Mouse (Mus musculus): ENCODE measurements around the gene Bsph2. TPM values are rescaled to one million over a fixed set of nuclear protein-coding genes. Genes with fewer than 3 reads are reported as not detected.

Gene Bsph2
- not detected for total RNA-seq (2021)
- long read RNA-seq, experiment 1, result 0 reads
- long read RNA-seq, experiment 2, result 0 reads

GRCm38 (mm10) chr7:13570967-13571366 lies at the start of gene Bsph2:
Bsph2 (minus strand) TSS chr7:13571067.
- intact Hi-C loops (cut with DNase I), result no loop called here
- no peak for DNase-seq (ENCODE audit: extremely low spot score in 1 of 2, low spot score in 2 of 2)
- no peak within 1 kb of the TSS for H3K27ac ChIP-seq
- TF ChIP-seq CTCF (IDR thresholded peaks at IDR 0.05), result no peak
- no peak within 1 kb of the TSS for H3K4me3 ChIP-seq

- peak; percentile 65 for TF ChIP-seq CTCF (IDR thresholded peaks at IDR 0.05)
- H3K4me3 ChIP-seq, result no peak overlapping the region
- intact Hi-C loops (cut with DNase I), result loop anchor here (2.0 to 5.0 kb wide), 2 partner anchors 439 to 454 kb away; no protein-coding TSS in a partner anchor
- DNase-seq (ENCODE audit: extremely low spot score in 1 of 2, low spot score in 2 of 2), result peak; percentile 11 to 21
- H3K27ac ChIP-seq, result no peak overlapping the region
Measured at GRCm38 (mm10) chr7:13511539-13511938, 59.3 kb downstream of the Bsph2 start.

Other genes starting within 250 kb of the Bsph2 start
- under 1 TPM in 1 of 2 experiments, not detected in 1; 0.79 TPM for gene Pla2g4c, start 246.4 kb downstream of the Bsph2 start, total RNA-seq (2021)
- 1 to 10 TPM in 1 of 2 experiments, under 1 TPM in 1; 0.56 to 1.9 TPM for gene Cabp5, start 172.9 kb downstream of the Bsph2 start, total RNA-seq (2021)
- under 1 TPM in 1 of 2 experiments, not detected in 1; 0.44 TPM for gene Bsph1, start 120.2 kb downstream of the Bsph2 start, total RNA-seq (2021)
- gene Sult2a5, start 52.9 kb upstream of the Bsph2 start, total RNA-seq (2021), result not detected
- not detected for gene Sult2a2, start 162.4 kb upstream of the Bsph2 start, total RNA-seq (2021)